Comparison of ENCODE assay signal across 9 mouse cellular contexts in genomic region chr13:97662741-97663140, GRCm38 (mm10).
DNase-seq lines count a peak whose midpoint lies in the region; ATAC-seq lines count a peak whose summit lies in the region.
"Had no signal": no experiment of that assay in that cellular context is flagged by ENCODE, and none has a peak within 500 bp of the region (broad histone marks: within the 10 kb centered on the region; RNA-seq: fewer than 3 reads in every experiment).

No protein-coding gene starts in this region.

- WGBS in hindbrain, embryonic 13.5 days = 67% methylated on average over 8 of the region's 8 CpGs
- 60% methylated on average over 8 of the region's 8 CpGs for WGBS in hindbrain, embryonic 12.5 days

- intact Hi-C loops in heart, postnatal 14 days (cut with DNase I) = no loop called here

- peak; percentile 5 to 66 for DNase-seq in urinary bladder, postnatal 36 days (ENCODE audit: low spot score in 2 of 2)
- DNase-seq in urinary bladder, postnatal 10 days (ENCODE audit: low spot score) = no peak
- DNase-seq in heart, postnatal 14 days = peak; percentile 76
- no peak for DNase-seq in layer of hippocampus, postnatal 10 days (ENCODE audit: low spot score in 2 of 2)
- DNase-seq in thymus, postnatal 10 days (ENCODE audit: low spot score in 2 of 2) = no peak

- H3K9me3 ChIP-seq in hindbrain, embryonic 13.5 days = no peaks in the 10 kb centered on the region
- H3K9me3 ChIP-seq in hindbrain, embryonic 12.5 days (replicated peaks) = no peaks in the 10 kb centered on the region
- H3K9me3 ChIP-seq: forebrain, embryonic 10.5 days had no signal

- H3K4me1 ChIP-seq in hindbrain, embryonic 13.5 days (replicated peaks) = peaks cover 6% of the 10 kb centered on the region
- peaks cover 4% of the 10 kb centered on the region; the same call in 1 of the 2 replicates for H3K4me1 ChIP-seq in hindbrain, embryonic 12.5 days

- no peak overlapping the region for H3K9ac ChIP-seq in hindbrain, embryonic 13.5 days
- no peak overlapping the region for H3K9ac ChIP-seq in hindbrain, embryonic 12.5 days

- no peak overlapping the region for H3K4me3 ChIP-seq in hindbrain, embryonic 13.5 days
- no peak overlapping the region for H3K4me3 ChIP-seq in hindbrain, embryonic 12.5 days
- H3K4me3 ChIP-seq: forebrain, embryonic 10.5 days had no signal

- H3K36me3 ChIP-seq in hindbrain, embryonic 13.5 days = no peaks in the 10 kb centered on the region
- no peaks in the 10 kb centered on the region for H3K36me3 ChIP-seq in hindbrain, embryonic 12.5 days
- H3K36me3 ChIP-seq: forebrain, embryonic 10.5 days had no signal

- H3K27me3 ChIP-seq in hindbrain, embryonic 13.5 days = no peaks in the 10 kb centered on the region
- no peaks in the 10 kb centered on the region for H3K27me3 ChIP-seq in hindbrain, embryonic 12.5 days

- no peak overlapping the region for H3K4me2 ChIP-seq in hindbrain, embryonic 13.5 days
- H3K4me2 ChIP-seq in hindbrain, embryonic 12.5 days (replicated peaks) = no peak overlapping the region

- ATAC-seq in hindbrain, embryonic 13.5 days (ENCODE audit: low FRiP score) = no peak
- ATAC-seq in hindbrain, embryonic 12.5 days (ENCODE audit: low FRiP score) = no peak
- no peak for ATAC-seq in monocyte, adult 5-6 weeks (replicated peaks; ENCODE audit: insufficient number of reproducible peaks, low FRiP score, low TSS enrichment, poor library complexity, severe bottlenecking)

- H3K27ac ChIP-seq in hindbrain, embryonic 13.5 days = 0 out of 2 replicates have a peak overlapping the region, but pooled peaks have one; percentile 3
- H3K27ac ChIP-seq in hindbrain, embryonic 12.5 days = no peak overlapping the region
- H3K27ac ChIP-seq: forebrain, embryonic 10.5 days had no signal

Comparison
In these comparisons a context has a peak if more than half of its experiments do, and no peak if none do; other contexts are left out.
1. DNase-seq: peak in urinary bladder, postnatal 36 days (2 of 2) and heart, postnatal 14 days (2 of 2); none in urinary bladder, postnatal 10 days (single experiment), layer of hippocampus, postnatal 10 days (0 of 2) and thymus, postnatal 10 days (0 of 2).